Mouse (Mus musculus) CH12.LX (cell line): Measurements from ENCODE around the gene Runx2.

Source experiments
- ELF1 ChIP-seq: IDR thresholded peaks from 2 replicates; pipeline ENCODE4 v1.6.1; 2014; ENCODE audit warnings: low read depth, mild to moderate bottlenecking, inconsistent platforms, low read length, improper control_type of control experiment
- EP300 ChIP-seq: IDR thresholded peaks from 2 replicates; pipeline ENCODE4 v1.6.1; 2011; ENCODE audit warnings: low read length, improper control_type of control experiment
- ETS1 ChIP-seq: conservative IDR thresholded peaks from 2 replicates; pipeline ENCODE4 v1.6.1; 2012; ENCODE audit warnings: low read depth, mild to moderate bottlenecking, inconsistent platforms, low read length, improper control_type of control experiment, moderate library complexity
- MAFK ChIP-seq: IDR thresholded peaks from 2 replicates; pipeline ENCODE4 v1.6.1; 2011; ENCODE audit warnings: low read length, improper control_type of control experiment; ENCODE audit not compliant: insufficient replicate concordance
- MAX ChIP-seq: IDR thresholded peaks from 2 replicates; pipeline ENCODE4 v1.6.1; 2011; ENCODE audit warnings: low read length, improper control_type of control experiment
- MYC ChIP-seq: IDR thresholded peaks from 2 replicates; pipeline ENCODE4 v1.6.1; 2011; ENCODE audit warnings: low read depth, mild to moderate bottlenecking, improper control_type of control experiment, low read length
- TCF12 ChIP-seq: IDR thresholded peaks from 2 replicates; pipeline ENCODE4 v1.6.1; 2014; ENCODE audit warnings: low read depth, mild to moderate bottlenecking, inconsistent platforms, low read length, improper control_type of control experiment

DNA sequence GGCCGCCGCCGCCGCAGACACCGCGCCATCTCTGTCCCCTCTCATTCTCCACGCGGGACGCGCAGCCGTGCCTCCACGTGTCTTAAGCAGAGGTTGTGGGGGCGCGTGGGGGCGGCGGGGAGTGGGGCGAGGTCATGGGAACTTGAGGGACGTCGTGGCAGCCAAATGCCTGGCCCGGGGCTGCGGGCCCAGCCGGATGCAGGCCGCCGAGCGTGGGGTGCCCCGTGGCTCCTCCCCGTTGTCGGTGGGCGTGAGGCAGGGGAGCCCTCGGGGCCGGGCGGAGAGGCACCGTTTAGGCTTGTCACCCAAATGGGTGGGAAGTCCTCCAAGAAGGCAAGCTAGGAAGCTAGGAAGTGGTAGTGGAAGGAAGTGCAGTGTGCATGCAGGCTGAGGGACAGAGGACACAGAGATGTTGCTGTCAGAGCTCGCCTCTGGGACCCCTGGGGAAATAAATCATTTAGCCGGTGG lies 37.2 kb downstream of the Runx2 start:
- TF ChIP-seq MAFK (no peak), ETS1 (no peak), MAX (0 out of 2 replicates have a peak, but pooled peaks have one; percentile 22), ELF1 (no peak), MYC (no peak), TCF12 (peak; percentile 46), EP300 (no peak)
